Mouse (Mus musculus): ENCODE data around the gene Olfr1218.
"Not testable (repeated sequence)": the region's sequence is repeated elsewhere in the genome, so short reads cannot be mapped to it uniquely, and the experiment has no call there.

The Olfr1218 gene

GRCm38 (mm10) chr2:89061087-89061486 is at the start of gene Olfr1218:
Olfr1218 (minus strand) TSS chr2:89061187.
- no peak for DNase-seq

GRCm38 (mm10) chr2:89106735-89107134 is 45.7 kb upstream of the Olfr1218 start, which contains the start of gene Olfr1220:
Olfr1220 (minus strand) TSS chr2:89106835.
- no peak for DNase-seq

GRCm38 (mm10) chr2:89105651-89106050 is 44.7 kb upstream of the Olfr1218 start:
- DNase-seq, result no peak

GRCm38 (mm10) chr2:89093848-89094247 is 32.9 kb upstream of the Olfr1218 start:
- DNase-seq, result no peak

GRCm38 (mm10) chr2:89083413-89083812 is 22.4 kb upstream of the Olfr1218 start, which contains the start of gene Olfr1219:
Olfr1219 (minus strand) TSS chr2:89083513.
- no peak for DNase-seq

GRCm38 (mm10) chr2:89081487-89081886 is 20.5 kb upstream of the Olfr1218 start:
- DNase-seq, result no peak

- DNase-seq, result no peak
Measured at GRCm38 (mm10) chr2:89031965-89032364, 29.0 kb downstream of the Olfr1218 start, which contains the start of gene Olfr1217. Olfr1217 (minus strand) TSS chr2:89032065.

- DNase-seq, result not testable (repeated sequence)
Measured at GRCm38 (mm10) chr2:89021436-89021835, 39.6 kb downstream of the Olfr1218 start.

- no peak for DNase-seq
Measured at GRCm38 (mm10) chr2:89018240-89018639, 42.7 kb downstream of the Olfr1218 start, which contains the start of gene Olfr1216. Olfr1216 (minus strand) TSS chr2:89018340.

- no peak for DNase-seq
Measured at GRCm38 (mm10) chr2:89006873-89007272, 54.1 kb downstream of the Olfr1218 start, which contains the start of gene Olfr1215. Olfr1215 (minus strand) TSS chr2:89006973.

Measured in right cerebral cortex, adult 18-20 months (tissue).